Mouse (Mus musculus) kidney, embryonic 15.5 days (tissue): ENCODE measurements around the gene Nrap. TPM values are rescaled to one million over a fixed set of nuclear protein-coding genes. Genes with fewer than 3 reads are reported as not detected.
A peak's percentile ranks its signal among the peaks of the same experiment; 100 is the strongest.

ENCODE experiments used
- ATAC-seq: fragments of 200-750 bp; cut with Nextera tagmentation; replicated peaks from 2 replicates; pipeline ENCODE4 v1.8.0; 2017; ENCODE audit warnings: moderate TSS enrichment; ENCODE audit not compliant: low FRiP score
- H3K27ac ChIP-seq: fragments of 300-500 bp; sonication (generic); 2 replicates; pipeline ENCODE4 v1.5.1; 2015; ENCODE audit warnings: mild to moderate bottlenecking, inconsistent platforms
- H3K27me3 ChIP-seq: fragments of 300-500 bp; sonication (generic); 2 replicates; pipeline ENCODE4 v1.6.1; 2015; ENCODE audit warnings: inconsistent platforms
- H3K36me3 ChIP-seq: fragments of 300-500 bp; sonication (generic); 2 replicates; pipeline ENCODE4 v1.6.1; 2015; ENCODE audit warnings: inconsistent platforms
- H3K4me1 ChIP-seq: fragments of 300-500 bp; sonication (generic); 2 replicates; pipeline ENCODE4 v1.6.1; 2015; ENCODE audit warnings: inconsistent platforms
- H3K4me2 ChIP-seq: fragments of 300-500 bp; sonication (generic); 2 replicates; pipeline ENCODE4 v1.6.1; 2015; ENCODE audit warnings: moderate library complexity, mild to moderate bottlenecking, inconsistent platforms
- H3K4me3 ChIP-seq: fragments of 300-500 bp; sonication (generic); replicated peaks from 2 replicates; pipeline ENCODE4 v1.5.1; 2015; ENCODE audit warnings: mild to moderate bottlenecking, inconsistent platforms
- H3K9ac ChIP-seq: fragments of 300-500 bp; sonication (generic); 2 replicates; pipeline ENCODE4 v1.6.1; 2015; ENCODE audit warnings: mild to moderate bottlenecking, inconsistent platforms
- H3K9me3 ChIP-seq: fragments of 300-500 bp; sonication (generic); replicated peaks from 2 replicates; pipeline ENCODE4 v1.6.1; 2016; ENCODE audit warnings: inconsistent platforms
- WGBS: fragments of 180-500 bp; shearing (Covaris S2); methylation state at CpG from one replicate; pipeline ENCODE4 v1.1.7; 2015; ENCODE audit warnings: mixed read lengths; 5-methylcytosine and 5-hydroxymethylcytosine counted together
- polyA plus RNA-seq: library from polyadenylated mRNA; unstranded; fragments of >200 nt; fragmentation: Nextera tagmentation; extraction: Ambion mirVana; gene quantifications from 2 replicates; pipeline ENCODE4 v1.2.1, GENCODE M21; 2015

Gene Nrap
- polyA plus RNA-seq, 1 experiment from 2014 or later: 0.36 TPM

DNA sequence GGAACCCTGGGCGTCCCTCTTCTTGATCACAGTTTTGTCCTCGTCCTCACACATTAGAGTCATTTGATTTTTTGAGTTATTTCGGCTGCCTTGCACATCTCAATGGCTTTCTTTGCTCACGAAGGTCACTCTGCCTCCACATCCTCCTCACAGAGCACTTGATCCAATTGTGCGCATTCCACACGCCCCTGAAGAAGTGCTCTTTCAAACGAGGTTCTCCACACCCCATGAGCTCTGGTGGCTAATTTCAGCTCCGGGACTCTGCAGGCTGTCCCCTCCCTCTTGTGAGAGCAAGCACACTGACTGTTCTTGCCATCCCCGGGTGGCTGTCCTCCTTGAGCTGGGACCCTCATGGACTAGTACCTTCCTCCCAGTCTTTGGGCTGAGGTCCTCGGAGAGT lies 64.2 kb downstream of the Nrap start:
- no peak overlapping the region for H3K27ac ChIP-seq
- ATAC-seq: no peak
- peak overlapping the region; percentile 26 for H3K4me2 ChIP-seq
- no peaks in the 10 kb centered on the region for H3K36me3 ChIP-seq
- H3K9me3 ChIP-seq: no peaks in the 10 kb centered on the region
- WGBS: 44% methylated on average over 10 of the region's 10 CpGs
- no peak overlapping the region for H3K9ac ChIP-seq
- H3K4me3 ChIP-seq: no peak overlapping the region
- H3K27me3 ChIP-seq: 0 out of 2 replicates have a peak, but pooled peaks cover 4% of the 10 kb centered on the region
- H3K4me1 ChIP-seq: peaks cover 13% of the 10 kb centered on the region

- H3K9me3 ChIP-seq: no peaks in the 10 kb centered on the region
- H3K27ac ChIP-seq: no peak overlapping the region
- H3K27me3 ChIP-seq: 0 out of 2 replicates have a peak, but pooled peaks cover 4% of the 10 kb centered on the region
- peaks cover 24% of the 10 kb centered on the region for H3K4me1 ChIP-seq
- H3K4me3 ChIP-seq: no peak overlapping the region
- H3K4me2 ChIP-seq: no peak overlapping the region
- H3K36me3 ChIP-seq: no peaks in the 10 kb centered on the region
- 69% methylated on average over 12 of the region's 12 CpGs for WGBS
- no peak for ATAC-seq
- H3K9ac ChIP-seq: no peak overlapping the region
Measured at GRCm38 (mm10) chr19:56321303-56321920, 68.4 kb downstream of the Nrap start.

DNA sequence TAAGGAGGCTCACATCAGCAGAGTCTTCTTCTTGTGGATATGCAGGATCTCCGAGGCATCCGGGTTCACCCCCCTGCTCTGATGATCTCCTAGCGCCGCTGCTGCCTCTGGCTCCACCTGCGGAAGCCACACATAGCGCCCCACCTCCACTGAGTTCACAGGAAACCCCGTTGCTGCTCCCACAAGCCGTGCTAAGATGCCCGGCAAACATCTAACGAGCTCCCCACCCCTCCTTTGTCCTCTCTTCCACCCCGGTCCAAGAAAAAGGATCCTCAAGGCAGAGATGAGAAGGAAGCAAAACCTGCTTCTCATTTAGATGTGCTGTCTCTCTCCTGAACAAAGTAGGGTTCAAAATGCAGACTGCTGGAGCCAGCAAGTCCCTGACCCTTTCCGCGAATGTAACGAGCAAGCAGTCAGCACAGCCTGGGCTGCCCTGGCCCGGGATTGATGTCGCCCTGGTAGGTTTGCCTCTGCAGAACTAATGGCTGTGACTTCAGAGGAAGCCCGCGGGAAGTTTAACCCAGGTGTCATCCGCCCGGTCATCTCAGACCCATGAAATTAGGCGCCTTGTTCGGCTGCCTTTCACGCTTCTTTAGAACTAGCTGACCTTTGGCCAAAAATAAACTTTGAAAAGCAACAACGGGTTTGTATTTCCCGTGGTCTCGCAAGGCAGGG lies 69.5 kb downstream of the Nrap start:
- Histone ChIP-seq H3K9ac (no peak overlapping the region), H3K4me1 (peaks cover 15% of the 10 kb centered on the region), H3K36me3 (no peaks in the 10 kb centered on the region), H3K27ac (peak overlapping the region; percentile 45; the same call in 1 of the 2 replicates), H3K9me3 (no peaks in the 10 kb centered on the region), H3K27me3 (0 out of 2 replicates have a peak, but pooled peaks cover 4% of the 10 kb centered on the region), H3K4me3 (0 out of 2 replicates have a peak overlapping the region, but pooled peaks have one; percentile 7), H3K4me2 (peak overlapping the region; percentile 52)
- WGBS: 7% methylated on average over 26 of the region's 26 CpGs
- ATAC-seq: 0 out of 2 replicates have a peak, but pooled peaks have one; percentile 58

- Histone ChIP-seq H3K4me3 (no peak overlapping the region), H3K9me3 (no peaks in the 10 kb centered on the region), H3K27ac (no peak overlapping the region), H3K4me1 (peaks cover 15% of the 10 kb centered on the region), H3K9ac (no peak overlapping the region), H3K4me2 (peak overlapping the region; percentile 52; the same call in 1 of the 2 replicates), H3K36me3 (no peaks in the 10 kb centered on the region), H3K27me3 (0 out of 2 replicates have a peak, but pooled peaks cover 2% of the 10 kb centered on the region)
- no peak for ATAC-seq
- 88% methylated on average over 6 of the region's 6 CpGs for WGBS
Measured at GRCm38 (mm10) chr19:56319629-56320028, 70.2 kb downstream of the Nrap start.

DNA sequence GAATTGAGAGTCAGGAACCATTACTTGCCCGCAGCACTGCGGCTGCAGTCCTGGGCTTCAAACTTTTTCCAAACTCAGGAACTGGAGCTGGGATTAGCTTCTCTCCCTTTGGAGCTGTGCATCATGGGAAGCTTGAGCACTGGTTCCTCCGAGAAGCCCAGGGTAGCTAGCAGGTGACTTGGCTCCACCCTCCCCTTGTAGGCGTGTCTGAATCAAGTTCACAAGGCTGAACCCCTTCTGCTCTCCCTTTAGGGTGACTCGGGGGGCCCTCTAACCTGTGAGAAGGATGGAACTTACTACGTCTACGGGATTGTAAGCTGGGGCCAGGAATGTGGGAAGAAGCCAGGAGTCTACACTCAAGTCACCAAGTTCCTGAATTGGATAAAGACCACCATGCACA lies 70.6 kb downstream of the Nrap start:
- WGBS: 92% methylated on average over 7 of the region's 7 CpGs
- Histone ChIP-seq H3K4me2 (no peak overlapping the region), H3K27me3 (no peaks in the 10 kb centered on the region), H3K36me3 (no peaks in the 10 kb centered on the region), H3K4me3 (no peak overlapping the region), H3K4me1 (peaks cover 15% of the 10 kb centered on the region), H3K9me3 (no peaks in the 10 kb centered on the region), H3K9ac (no peak overlapping the region), H3K27ac (no peak overlapping the region)
- ATAC-seq: no peak

- Histone ChIP-seq H3K27ac (no peak overlapping the region), H3K36me3 (no peaks in the 10 kb centered on the region), H3K4me2 (no peak overlapping the region), H3K27me3 (no peaks in the 10 kb centered on the region), H3K9ac (no peak overlapping the region), H3K4me3 (no peak overlapping the region), H3K9me3 (no peaks in the 10 kb centered on the region), H3K4me1 (peaks cover 15% of the 10 kb centered on the region)
- no peak for ATAC-seq
- 82% methylated on average over 3 of the region's 3 CpGs for WGBS
Measured at GRCm38 (mm10) chr19:56316531-56316930, 73.3 kb downstream of the Nrap start.

GRCm38 (mm10) chr19:56300835-56301234 lies 89.0 kb downstream of the Nrap start:
- Histone ChIP-seq H3K36me3 (no peaks in the 10 kb centered on the region), H3K27me3 (no peaks in the 10 kb centered on the region), H3K4me2 (no peak overlapping the region), H3K9me3 (no peaks in the 10 kb centered on the region), H3K9ac (no peak overlapping the region), H3K4me1 (no peaks in the 10 kb centered on the region), H3K4me3 (no peak overlapping the region), H3K27ac (no peak overlapping the region)
- WGBS: 62% methylated on average over 11 of the region's 11 CpGs
- ATAC-seq: no peak

GRCm38 (mm10) chr19:56297264-56297663 lies 92.6 kb downstream of the Nrap start:
- no peak for ATAC-seq
- H3K27ac ChIP-seq: no peak overlapping the region
- WGBS: 65% methylated on average over 3 of the region's 3 CpGs
- no peak overlapping the region for H3K4me3 ChIP-seq
- no peak overlapping the region for H3K9ac ChIP-seq
- H3K9me3 ChIP-seq: no peaks in the 10 kb centered on the region
- no peaks in the 10 kb centered on the region for H3K27me3 ChIP-seq
- peaks cover 8% of the 10 kb centered on the region for H3K4me1 ChIP-seq
- no peak overlapping the region for H3K4me2 ChIP-seq
- no peaks in the 10 kb centered on the region for H3K36me3 ChIP-seq

- H3K27ac ChIP-seq: no peak overlapping the region
- peaks cover 12% of the 10 kb centered on the region for H3K4me1 ChIP-seq
- H3K4me3 ChIP-seq: no peak overlapping the region
- H3K4me2 ChIP-seq: no peak overlapping the region
- H3K36me3 ChIP-seq: no peaks in the 10 kb centered on the region
- no peaks in the 10 kb centered on the region for H3K9me3 ChIP-seq
- ATAC-seq: no peak
- WGBS: 82% methylated on average over 9 of the region's 9 CpGs
- H3K9ac ChIP-seq: no peak overlapping the region
- no peaks in the 10 kb centered on the region for H3K27me3 ChIP-seq
Measured at GRCm38 (mm10) chr19:56296668-56297067, 93.2 kb downstream of the Nrap start.

DNA sequence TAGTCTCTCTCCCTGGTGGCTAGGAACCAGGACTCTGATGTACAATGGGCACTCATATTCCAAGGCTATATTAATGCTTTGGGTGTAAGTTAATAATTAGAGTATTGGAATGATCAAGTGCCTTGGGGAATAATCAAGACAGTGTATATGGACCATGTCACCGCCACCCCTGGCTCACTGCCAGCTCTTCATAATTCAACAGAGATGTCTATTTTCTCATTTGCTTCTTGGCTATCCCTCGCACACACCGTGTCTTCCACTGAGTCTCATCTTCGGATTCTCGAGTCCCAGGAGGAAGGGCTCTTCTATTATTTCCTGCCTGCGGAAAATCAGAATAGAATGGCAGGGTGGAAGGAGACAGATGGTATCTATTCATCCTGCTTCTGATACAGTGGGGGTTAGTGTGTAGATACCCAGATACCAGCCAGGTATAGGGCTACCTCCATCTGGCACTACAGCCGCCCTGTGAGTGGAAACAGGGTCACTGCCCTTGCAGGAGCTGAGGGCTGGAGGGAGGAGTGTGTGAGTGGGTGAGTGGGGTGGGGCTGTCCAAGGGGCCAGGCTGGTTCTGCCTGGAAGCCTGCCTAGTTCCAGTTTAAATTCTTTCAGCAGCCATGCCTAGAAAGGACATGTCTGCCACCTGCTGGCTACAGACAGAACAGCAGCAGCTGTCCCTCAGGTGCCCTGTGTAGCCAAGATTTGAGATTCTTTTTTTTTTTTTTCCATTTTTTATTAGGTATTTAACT lies 95.0 kb downstream of the Nrap start:
- H3K27ac ChIP-seq: no peak overlapping the region
- peaks cover 19% of the 10 kb centered on the region for H3K4me1 ChIP-seq
- H3K36me3 ChIP-seq: no peaks in the 10 kb centered on the region
- H3K9me3 ChIP-seq: no peaks in the 10 kb centered on the region
- 53% methylated on average over 7 of the region's 7 CpGs for WGBS
- H3K4me2 ChIP-seq: no peak overlapping the region
- no peak overlapping the region for H3K9ac ChIP-seq
- no peaks in the 10 kb centered on the region for H3K27me3 ChIP-seq
- H3K4me3 ChIP-seq: no peak overlapping the region
- ATAC-seq: peak; percentile 84; the same call in 1 of the 2 replicates

GRCm38 (mm10) chr19:56292335-56292734 lies 97.5 kb downstream of the Nrap start:
- no peaks in the 10 kb centered on the region for H3K36me3 ChIP-seq
- H3K27me3 ChIP-seq: no peaks in the 10 kb centered on the region
- no peak overlapping the region for H3K4me2 ChIP-seq
- no peak overlapping the region for H3K4me3 ChIP-seq
- 47% methylated on average over 9 of the region's 9 CpGs for WGBS
- H3K27ac ChIP-seq: no peak overlapping the region
- peaks cover 37% of the 10 kb centered on the region for H3K4me1 ChIP-seq
- no peak for ATAC-seq
- no peaks in the 10 kb centered on the region for H3K9me3 ChIP-seq
- no peak overlapping the region for H3K9ac ChIP-seq

GRCm38 (mm10) chr19:56291898-56292297 lies 97.9 kb downstream of the Nrap start:
- 48% methylated on average over 6 of the region's 6 CpGs for WGBS

More at GRCm38 (mm10) chr19:56291898-56292297, 97.9 kb downstream of the Nrap start:
- H3K4me3 ChIP-seq: no peak overlapping the region
- no peaks in the 10 kb centered on the region for H3K27me3 ChIP-seq
- H3K36me3 ChIP-seq: no peaks in the 10 kb centered on the region
- no peak for ATAC-seq
- H3K4me1 ChIP-seq: peaks cover 41% of the 10 kb centered on the region
- no peak overlapping the region for H3K9ac ChIP-seq
- H3K27ac ChIP-seq: 0 out of 2 replicates have a peak overlapping the region, but pooled peaks have one; percentile 20
- no peaks in the 10 kb centered on the region for H3K9me3 ChIP-seq
- H3K4me2 ChIP-seq: no peak overlapping the region
